Mouse (Mus musculus) liver, embryonic 15.5 days (tissue): ENCODE measurements around the gene Gm37240. TPM values are rescaled to one million over a fixed set of nuclear protein-coding genes. Genes with fewer than 3 reads are reported as not detected.

Experiments
- ATAC-seq: fragments of 200-750 bp; cut with Nextera tagmentation; 2 replicates; pipeline ENCODE4 v1.8.0; 2017; ENCODE audit warnings: moderate number of reproducible peaks, mild to moderate bottlenecking, moderate library complexity; ENCODE audit not compliant: insufficient read depth
- H3K27ac ChIP-seq: fragments of 300-500 bp; sonication (generic); replicated peaks from 2 replicates; pipeline ENCODE4 v1.5.1; 2015; ENCODE audit warnings: mild to moderate bottlenecking, inconsistent platforms
- H3K27me3 ChIP-seq: fragments of 300-500 bp; sonication (generic); 2 replicates; pipeline ENCODE4 v1.6.1; 2015; ENCODE audit warnings: mild to moderate bottlenecking, inconsistent platforms
- H3K36me3 ChIP-seq: fragments of 300-500 bp; sonication (generic); replicated peaks from 2 replicates; pipeline ENCODE4 v1.6.1; 2015; ENCODE audit warnings: moderate library complexity, mild to moderate bottlenecking, inconsistent platforms
- H3K4me1 ChIP-seq: fragments of 300-500 bp; sonication (generic); replicated peaks from 2 replicates; pipeline ENCODE4 v1.6.1; 2015; ENCODE audit warnings: inconsistent platforms
- H3K4me2 ChIP-seq: fragments of 300-500 bp; sonication (generic); 2 replicates; pipeline ENCODE4 v1.6.1; 2015; ENCODE audit warnings: moderate library complexity, mild to moderate bottlenecking, inconsistent platforms
- H3K4me3 ChIP-seq: fragments of 300-500 bp; sonication (generic); replicated peaks from 2 replicates; pipeline ENCODE4 v1.5.1; 2015; ENCODE audit warnings: mild to moderate bottlenecking, inconsistent platforms
- H3K9ac ChIP-seq: fragments of 300-500 bp; sonication (generic); 2 replicates; pipeline ENCODE4 v1.6.1; 2015; ENCODE audit warnings: moderate library complexity, mild to moderate bottlenecking, inconsistent platforms
- H3K9me3 ChIP-seq: fragments of 300-500 bp; sonication (generic); replicated peaks from 2 replicates; pipeline ENCODE4 v1.6.1; 2016; ENCODE audit warnings: inconsistent platforms
- WGBS: fragments of 180-500 bp; shearing (Covaris S2); methylation state at CpG from one replicate; pipeline ENCODE4 v1.1.7; 2015; ENCODE audit warnings: mixed read lengths; ENCODE audit not compliant: insufficient replicate concordance; 5-methylcytosine and 5-hydroxymethylcytosine counted together
- polyA plus RNA-seq: library from polyadenylated mRNA; unstranded; fragments of >200 nt; fragmentation: Nextera tagmentation; extraction: Ambion mirVana; gene quantifications from 2 replicates; pipeline ENCODE4 v1.2.1, GENCODE M21; 2015

The Gm37240 gene
- polyA plus RNA-seq, 1 experiment from 2014 or later, result 0.24 TPM

DNA sequence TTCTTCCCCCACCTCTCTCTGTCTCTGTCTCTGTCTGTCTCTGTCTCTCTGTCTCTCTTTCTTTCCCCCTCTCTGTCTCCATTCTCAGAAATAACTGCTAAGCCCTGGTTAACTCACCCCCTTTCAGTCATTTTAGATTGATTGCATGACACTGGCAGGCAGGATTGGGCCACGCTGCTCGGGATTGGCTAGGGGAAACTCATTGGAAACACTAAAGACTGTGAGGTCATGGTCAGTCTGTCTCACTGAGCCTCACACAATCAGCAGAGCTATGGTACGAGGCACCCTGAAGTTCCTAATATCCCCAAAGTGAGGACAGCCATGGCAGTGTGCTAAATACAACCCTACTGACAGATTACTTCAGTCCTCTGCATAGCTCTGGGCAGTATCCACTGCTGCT lies 650.8 kb downstream of the Gm37240 start:
- no peak for ATAC-seq
- 66% methylated on average over 3 of the region's 3 CpGs for WGBS
- no peaks in the 10 kb centered on the region for H3K27me3 ChIP-seq
- no peak overlapping the region for H3K4me3 ChIP-seq
- H3K4me2 ChIP-seq, result no peak overlapping the region
- no peak overlapping the region for H3K9ac ChIP-seq
- no peaks in the 10 kb centered on the region for H3K9me3 ChIP-seq
- H3K27ac ChIP-seq, result no peak overlapping the region
- H3K4me1 ChIP-seq, result no peaks in the 10 kb centered on the region
- H3K36me3 ChIP-seq, result no peaks in the 10 kb centered on the region

DNA sequence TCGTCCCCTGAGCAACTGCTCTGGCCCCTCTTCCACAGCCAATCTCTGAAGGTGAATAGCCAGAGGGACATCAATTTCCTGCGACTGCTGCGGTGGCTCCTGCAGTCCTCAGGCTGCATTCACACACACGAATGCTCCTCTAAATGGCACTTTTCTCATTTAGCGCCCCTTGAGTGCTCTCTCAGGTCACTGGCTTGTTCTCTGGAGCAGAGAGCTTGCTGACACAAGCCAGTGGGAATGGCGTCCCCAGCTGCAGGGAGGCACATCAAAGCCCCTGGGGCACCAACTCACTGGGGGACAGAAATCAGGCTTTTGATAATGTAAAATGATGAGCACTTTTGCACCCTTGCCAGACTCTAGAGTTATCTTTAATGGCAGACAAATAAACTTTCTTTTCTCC lies 654.5 kb downstream of the Gm37240 start:
- 32% methylated on average over 6 of the region's 6 CpGs for WGBS
- Histone ChIP-seq H3K27me3 (no peaks in the 10 kb centered on the region), H3K27ac (no peak overlapping the region), H3K9me3 (no peaks in the 10 kb centered on the region), H3K4me1 (no peaks in the 10 kb centered on the region), H3K36me3 (no peaks in the 10 kb centered on the region), H3K4me3 (no peak overlapping the region), H3K9ac (no peak overlapping the region), H3K4me2 (no peak overlapping the region)
- ATAC-seq, result no peak

DNA sequence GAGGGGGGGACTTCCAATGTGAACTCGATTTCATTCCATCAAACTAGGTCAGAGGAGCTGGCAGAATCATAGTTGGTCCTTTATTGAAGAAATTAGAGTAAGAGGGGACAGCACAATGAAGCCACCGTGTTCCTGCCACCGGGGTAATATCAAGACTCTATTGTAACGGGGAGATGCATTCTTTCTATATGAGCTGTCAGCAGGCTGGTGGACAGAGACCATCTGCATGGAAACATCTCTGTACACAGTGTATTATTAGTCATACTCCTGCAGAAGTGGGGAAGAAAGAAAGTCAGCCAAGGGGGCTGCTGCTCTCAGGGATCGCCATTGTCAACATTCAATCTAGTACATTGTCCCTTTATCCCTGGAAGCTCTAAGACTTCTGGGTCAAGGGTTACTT lies 665.3 kb downstream of the Gm37240 start:
- H3K9ac ChIP-seq, result no peak overlapping the region
- no peaks in the 10 kb centered on the region for H3K27me3 ChIP-seq
- no peak for ATAC-seq
- H3K27ac ChIP-seq, result no peak overlapping the region
- H3K4me1 ChIP-seq, result no peaks in the 10 kb centered on the region
- H3K36me3 ChIP-seq, result no peaks in the 10 kb centered on the region
- H3K9me3 ChIP-seq, result no peaks in the 10 kb centered on the region
- 65% methylated on average over 5 of the region's 5 CpGs for WGBS
- no peak overlapping the region for H3K4me2 ChIP-seq
- H3K4me3 ChIP-seq, result no peak overlapping the region

DNA sequence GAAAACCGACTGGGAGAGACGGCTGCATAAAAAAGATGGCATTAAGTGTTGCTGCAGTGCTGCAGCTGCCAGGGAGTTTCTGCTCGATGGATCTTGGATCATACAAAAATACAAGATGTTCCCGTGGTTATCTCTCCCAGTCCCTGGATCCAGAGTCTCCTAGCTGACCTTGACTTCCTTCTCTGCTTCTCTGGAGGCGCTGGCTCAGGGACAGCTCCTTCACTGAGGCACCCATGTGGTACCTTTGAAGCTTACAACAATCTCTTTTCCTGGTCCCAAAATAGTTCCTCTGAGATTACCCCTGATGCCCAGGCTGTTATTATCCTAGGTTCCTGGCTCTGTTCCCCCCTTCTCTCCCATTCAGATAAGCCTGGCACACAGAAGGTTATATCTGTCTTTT lies 672.4 kb downstream of the Gm37240 start:
- Histone ChIP-seq H3K4me1 (no peaks in the 10 kb centered on the region), H3K36me3 (no peaks in the 10 kb centered on the region), H3K4me3 (no peak overlapping the region), H3K9ac (no peak overlapping the region), H3K27ac (no peak overlapping the region), H3K9me3 (no peaks in the 10 kb centered on the region), H3K4me2 (no peak overlapping the region), H3K27me3 (no peaks in the 10 kb centered on the region)
- no peak for ATAC-seq
- 53% methylated on average over 5 of the region's 5 CpGs for WGBS

DNA sequence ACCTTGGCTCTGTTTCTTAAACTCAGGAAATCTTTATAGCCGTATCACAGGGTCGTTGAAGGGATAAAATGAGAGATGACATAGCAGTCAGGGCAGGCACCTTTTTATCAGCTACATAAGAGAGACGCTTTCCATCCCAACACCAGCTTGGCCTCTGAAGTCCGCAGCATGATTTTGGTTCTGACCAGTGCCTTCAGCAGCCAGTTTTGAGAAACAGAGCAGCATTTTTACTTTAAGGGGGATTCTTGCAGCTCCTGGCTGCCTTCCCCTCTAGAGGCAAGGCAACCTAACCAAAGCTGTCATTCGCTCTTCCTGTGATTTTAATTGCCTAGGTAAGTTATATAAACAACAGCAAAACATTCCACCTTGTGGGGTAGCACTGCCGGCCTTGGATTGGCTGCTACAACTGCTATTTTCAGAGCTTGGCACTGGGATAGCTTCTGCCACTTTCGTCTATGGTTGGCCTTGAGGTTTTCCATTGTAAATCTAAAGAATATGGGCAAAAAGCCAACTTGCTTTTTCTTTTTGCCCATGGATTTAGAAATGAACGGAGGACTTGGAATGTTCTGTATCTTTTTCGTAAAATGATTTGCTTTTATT lies 674.5 kb downstream of the Gm37240 start:
- ATAC-seq, result no peak
- Histone ChIP-seq H3K36me3 (no peaks in the 10 kb centered on the region), H3K4me2 (no peak overlapping the region), H3K27me3 (no peaks in the 10 kb centered on the region), H3K4me1 (no peaks in the 10 kb centered on the region), H3K9ac (no peak overlapping the region), H3K27ac (no peak overlapping the region), H3K9me3 (no peaks in the 10 kb centered on the region), H3K4me3 (no peak overlapping the region)
- 49% methylated on average over 9 of the region's 9 CpGs for WGBS

DNA sequence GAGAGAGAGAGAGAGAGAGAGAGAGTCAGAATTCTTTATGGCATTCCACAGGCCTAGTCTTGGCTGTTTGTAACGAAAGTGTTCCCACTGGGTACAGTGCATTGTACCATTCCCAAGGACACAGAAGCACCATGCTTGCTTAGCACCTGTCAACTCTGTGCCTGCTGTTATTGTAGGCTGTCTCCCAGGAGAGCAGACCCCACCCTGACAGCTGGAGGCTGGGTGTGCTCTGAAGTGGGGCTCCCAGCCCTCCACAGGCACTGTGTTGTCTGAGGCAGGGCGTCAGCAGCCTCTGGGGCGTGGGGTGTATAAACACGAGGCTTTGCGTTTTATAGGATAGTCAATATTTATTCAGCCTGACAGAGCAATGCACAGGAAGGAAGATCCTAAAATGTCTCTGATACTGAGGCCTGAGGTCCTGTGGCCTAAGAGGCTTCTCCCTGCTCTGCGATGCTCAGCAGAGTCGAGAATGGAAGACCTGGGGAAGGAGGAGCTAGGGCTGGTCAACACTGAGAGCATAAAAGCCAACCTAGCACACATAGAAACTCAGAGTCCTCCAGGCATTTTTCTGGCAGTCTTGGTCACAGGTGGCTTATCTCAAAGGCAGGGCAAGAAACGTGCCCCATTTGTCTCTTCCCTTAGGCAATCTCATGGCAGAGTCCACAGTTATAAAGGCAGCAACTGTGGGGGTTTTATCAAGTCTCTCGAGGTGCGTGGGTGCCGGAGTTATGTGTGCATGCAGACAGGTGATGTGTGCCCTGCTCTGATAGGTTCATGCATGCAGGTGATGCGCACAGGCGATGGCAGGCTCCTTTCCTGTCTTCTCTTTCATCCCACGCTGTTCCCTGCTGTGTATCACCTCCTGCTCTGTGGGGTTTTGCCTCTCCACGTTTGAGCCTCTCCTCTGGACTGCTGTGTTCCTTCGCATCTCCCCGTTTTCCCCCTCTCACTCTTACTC lies 677.2 kb downstream of the Gm37240 start:
- ATAC-seq, result no peak
- H3K9me3 ChIP-seq, result no peaks in the 10 kb centered on the region
- H3K9ac ChIP-seq, result no peak overlapping the region
- no peak overlapping the region for H3K27ac ChIP-seq
- WGBS, result 52% methylated on average over 17 of the region's 17 CpGs
- no peak overlapping the region for H3K4me3 ChIP-seq
- H3K4me1 ChIP-seq, result no peaks in the 10 kb centered on the region
- H3K4me2 ChIP-seq, result no peak overlapping the region
- H3K27me3 ChIP-seq, result no peaks in the 10 kb centered on the region
- no peaks in the 10 kb centered on the region for H3K36me3 ChIP-seq

DNA sequence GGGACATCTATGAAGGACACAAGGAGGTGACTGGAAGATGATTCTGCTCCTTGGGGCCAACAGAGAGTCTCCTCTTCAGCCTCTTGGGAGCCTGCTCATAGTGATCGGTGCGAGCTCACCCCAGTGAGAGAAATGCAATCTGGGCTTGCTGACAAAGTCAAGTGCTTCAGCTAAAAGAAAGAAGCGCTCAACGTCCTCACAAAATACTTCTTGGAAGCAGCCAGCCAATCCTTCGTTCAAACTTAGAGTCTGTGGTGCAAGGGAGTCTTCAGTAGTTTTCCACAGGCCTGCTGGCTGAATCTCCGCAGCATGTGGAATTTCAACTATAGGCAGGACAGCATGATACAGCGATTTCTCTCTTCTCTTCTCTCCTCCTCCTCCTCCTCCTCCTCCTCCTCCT lies 680.8 kb downstream of the Gm37240 start:
- 70% methylated on average over 7 of the region's 7 CpGs for WGBS
- Histone ChIP-seq H3K36me3 (no peaks in the 10 kb centered on the region), H3K4me1 (no peaks in the 10 kb centered on the region), H3K9ac (no peak overlapping the region), H3K4me3 (no peak overlapping the region), H3K9me3 (no peaks in the 10 kb centered on the region), H3K4me2 (no peak overlapping the region), H3K27ac (no peak overlapping the region), H3K27me3 (no peaks in the 10 kb centered on the region)
- no peak for ATAC-seq

DNA sequence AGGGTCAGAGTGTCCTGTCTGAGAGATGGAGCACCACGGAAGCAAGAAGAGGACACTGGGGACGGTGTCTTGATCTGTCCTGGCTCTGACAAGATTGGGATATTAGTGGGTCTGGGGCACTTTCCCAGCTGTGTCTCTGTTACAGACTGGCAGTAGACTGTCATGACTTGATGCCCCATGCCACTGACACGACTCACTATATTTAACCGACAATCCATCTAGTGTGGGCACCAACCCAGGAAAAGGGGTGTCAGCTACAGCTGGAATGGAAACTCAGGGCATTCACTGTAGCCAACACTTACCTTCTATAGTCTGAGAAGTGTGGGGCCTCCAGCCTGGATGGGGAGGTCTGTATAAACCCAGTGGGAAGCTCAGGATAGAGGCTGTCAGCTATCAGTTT lies 681.4 kb downstream of the Gm37240 start:
- Histone ChIP-seq H3K9me3 (no peaks in the 10 kb centered on the region), H3K9ac (no peak overlapping the region), H3K27me3 (no peaks in the 10 kb centered on the region), H3K4me1 (no peaks in the 10 kb centered on the region), H3K4me3 (no peak overlapping the region), H3K27ac (no peak overlapping the region), H3K36me3 (no peaks in the 10 kb centered on the region), H3K4me2 (no peak overlapping the region)
- no peak for ATAC-seq
- 66% methylated on average over 4 of the region's 4 CpGs for WGBS

DNA sequence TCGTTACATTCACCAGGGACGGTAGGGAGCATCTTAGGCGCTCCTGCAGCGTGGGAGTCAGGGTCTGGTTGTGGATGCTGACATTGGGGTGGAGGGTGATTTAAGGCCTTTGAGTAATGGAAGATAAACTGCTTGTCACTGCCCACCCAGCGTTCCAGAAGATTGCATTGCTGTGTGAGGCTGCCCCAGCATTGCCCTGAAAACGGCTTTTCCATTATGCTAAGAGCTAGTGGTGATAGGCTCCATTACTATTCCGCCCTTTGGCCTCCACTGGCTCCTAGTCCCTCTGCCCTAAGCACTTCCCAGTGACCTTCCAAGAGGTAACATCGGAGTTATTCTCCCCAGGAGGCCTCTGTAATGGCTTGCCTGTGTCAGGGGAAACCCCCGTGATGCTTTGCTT lies 683.7 kb downstream of the Gm37240 start:
- Histone ChIP-seq H3K36me3 (no peaks in the 10 kb centered on the region), H3K4me3 (no peak overlapping the region), H3K9ac (no peak overlapping the region), H3K27me3 (no peaks in the 10 kb centered on the region), H3K27ac (no peak overlapping the region), H3K4me2 (no peak overlapping the region), H3K9me3 (no peaks in the 10 kb centered on the region), H3K4me1 (no peaks in the 10 kb centered on the region)
- 59% methylated on average over 9 of the region's 9 CpGs for WGBS
- no peak for ATAC-seq

DNA sequence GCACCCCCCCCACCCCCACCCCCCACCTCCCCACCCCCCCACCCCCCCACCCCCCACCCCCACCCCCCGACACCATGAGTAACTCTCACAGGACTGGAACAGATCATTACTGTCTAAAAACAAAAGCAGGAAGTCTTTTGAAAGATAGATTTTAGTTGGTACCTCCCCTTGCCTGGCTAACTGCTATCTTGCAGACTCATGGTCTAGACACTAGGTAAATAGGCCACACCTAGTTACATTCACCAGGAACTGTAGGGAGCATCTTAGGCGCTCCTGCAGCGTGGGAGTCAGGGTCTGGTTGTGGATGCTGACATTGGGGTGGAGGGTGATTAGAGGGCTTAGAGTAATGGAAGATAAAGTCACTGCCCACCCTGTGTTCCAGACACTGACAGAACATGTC lies 684.6 kb downstream of the Gm37240 start:
- Histone ChIP-seq H3K4me1 (no peaks in the 10 kb centered on the region), H3K36me3 (no peaks in the 10 kb centered on the region), H3K9me3 (no peaks in the 10 kb centered on the region), H3K4me3 (no peak overlapping the region), H3K27me3 (no peaks in the 10 kb centered on the region), H3K27ac (no peak overlapping the region), H3K4me2 (no peak overlapping the region), H3K9ac (no peak overlapping the region)
- WGBS, result 25% methylated on average over 3 of the region's 3 CpGs
- no peak for ATAC-seq

DNA sequence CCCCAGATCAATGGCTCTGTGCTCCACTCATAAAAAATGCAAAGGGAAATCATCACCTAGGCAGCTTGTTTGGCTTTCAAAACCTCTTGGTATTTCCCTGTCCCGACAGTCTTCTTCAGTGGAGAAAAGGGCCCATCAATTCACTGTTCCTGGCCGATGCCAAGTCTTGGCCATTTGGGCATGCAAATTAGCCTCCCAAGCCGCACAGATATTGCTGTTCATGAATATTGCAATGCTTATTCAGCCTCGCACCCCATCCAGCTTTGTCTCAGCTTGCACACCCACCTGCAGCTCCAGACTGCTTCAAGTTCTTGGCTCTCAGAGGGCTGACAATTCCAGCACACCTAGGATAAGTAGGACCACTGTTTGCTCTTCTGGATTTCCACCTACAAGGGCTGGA lies 685.5 kb downstream of the Gm37240 start:
- Histone ChIP-seq H3K27me3 (no peaks in the 10 kb centered on the region), H3K9ac (no peak overlapping the region), H3K4me2 (no peak overlapping the region), H3K4me3 (no peak overlapping the region), H3K27ac (no peak overlapping the region), H3K4me1 (no peaks in the 10 kb centered on the region), H3K9me3 (no peaks in the 10 kb centered on the region), H3K36me3 (no peaks in the 10 kb centered on the region)
- 72% methylated on average over 4 of the region's 4 CpGs for WGBS
- ATAC-seq, result no peak
